Mouse (Mus musculus) kidney, embryonic 16.5 days (tissue): Measurements from ENCODE around the gene Rbms1. TPM values are rescaled to one million over a fixed set of nuclear protein-coding genes. Genes with fewer than 3 reads are reported as not detected.

Experiments
- ATAC-seq: fragments of 200-750 bp; cut with Nextera tagmentation; 2 replicates; pipeline ENCODE4 v1.8.0; 2017; ENCODE audit warnings: moderate TSS enrichment; ENCODE audit not compliant: low FRiP score, low TSS enrichment
- H3K27ac ChIP-seq: fragments of 300-500 bp; sonication (generic); 2 replicates; pipeline ENCODE4 v1.5.1; 2014; ENCODE audit warnings: low read length
- H3K27me3 ChIP-seq: fragments of 300-500 bp; sonication (generic); 2 replicates; pipeline ENCODE4 v1.6.1; 2014; ENCODE audit warnings: low read length, control low read depth, mixed read lengths; ENCODE audit not compliant: insufficient read depth
- H3K36me3 ChIP-seq: fragments of 300-500 bp; sonication (generic); 2 replicates; pipeline ENCODE4 v1.6.1; 2014; ENCODE audit warnings: low read length, control low read depth, mixed read lengths; ENCODE audit not compliant: insufficient read depth
- H3K4me1 ChIP-seq: fragments of 300-500 bp; sonication (generic); 2 replicates; pipeline ENCODE4 v1.6.1; 2014; ENCODE audit warnings: low read length, control low read depth, mixed read lengths; ENCODE audit not compliant: insufficient read depth
- H3K4me2 ChIP-seq: fragments of 300-500 bp; sonication (generic); replicated peaks from 2 replicates; pipeline ENCODE4 v1.6.1; 2014; ENCODE audit warnings: low read depth, low read length
- H3K4me3 ChIP-seq: fragments of 300-500 bp; sonication (generic); 2 replicates; pipeline ENCODE4 v1.5.1; 2014; ENCODE audit warnings: mild to moderate bottlenecking, low read length
- H3K9ac ChIP-seq: fragments of 300-500 bp; sonication (generic); replicated peaks from 2 replicates; pipeline ENCODE4 v1.6.1; 2014; ENCODE audit warnings: low read length
- H3K9me3 ChIP-seq: fragments of 300-500 bp; sonication (generic); 2 replicates; pipeline ENCODE4 v1.6.1; 2016; ENCODE audit warnings: low read length, control low read depth
- WGBS: fragments of 180-500 bp; shearing (Covaris S2); extraction: QIAGEN DNeasy Blood & Tissue Kit; methylation state at CpG from one replicate; pipeline ENCODE4 v1.1.7; 2014; 5-methylcytosine and 5-hydroxymethylcytosine counted together
- polyA plus RNA-seq: library from polyadenylated mRNA; unstranded; fragments of >200 nt; fragmentation: Nextera tagmentation; extraction: Ambion mirVana; gene quantifications from 2 replicates; pipeline ENCODE4 v1.2.1, GENCODE M21; 2015

The Rbms1 gene
- polyA plus RNA-seq, 1 experiment from 2014 or later = 130 TPM

GRCm38 (mm10) chr2:60870450-60870849 is 92.5 kb downstream of the Rbms1 start:
- no peak for ATAC-seq
- no peaks in the 10 kb centered on the region for H3K27me3 ChIP-seq

DNA sequence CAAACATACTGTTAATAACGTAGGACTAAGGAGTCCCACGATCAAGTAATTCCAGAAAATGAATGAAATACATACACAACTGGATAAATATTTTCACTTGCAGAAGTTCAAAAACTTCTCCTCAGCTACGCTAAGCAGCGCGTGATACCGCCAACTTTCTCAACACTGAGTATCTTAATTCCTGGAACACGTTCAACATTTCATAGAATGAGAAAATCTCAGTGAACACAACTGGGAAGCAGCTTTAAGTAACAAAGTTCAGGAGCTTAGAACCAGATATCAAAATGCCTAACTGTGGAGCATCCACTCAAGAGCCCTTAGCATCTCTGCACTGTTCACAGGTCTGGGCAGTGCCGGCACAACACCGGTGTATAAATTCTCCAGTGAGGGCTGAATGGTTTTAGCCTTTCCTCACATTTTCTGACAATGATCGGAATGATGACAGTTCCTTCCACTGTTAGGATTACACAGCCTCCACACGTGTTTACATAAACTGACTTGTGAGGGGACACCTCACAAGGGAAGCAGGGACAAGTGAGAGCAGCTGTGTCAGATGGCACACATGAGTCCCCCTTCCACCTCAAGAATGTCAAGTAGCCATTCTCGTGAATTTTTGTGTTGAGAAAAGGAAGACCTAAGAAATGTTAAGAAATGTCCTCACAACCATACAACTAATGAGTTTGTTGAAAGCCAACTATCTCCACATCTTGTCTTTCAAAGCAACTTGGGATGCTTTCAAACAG is 93.8 kb downstream of the Rbms1 start:
- Histone ChIP-seq H3K36me3 (no peaks in the 10 kb centered on the region), H3K4me2 (no peak overlapping the region), H3K9ac (no peak overlapping the region), H3K4me1 (peaks cover 67% of the 10 kb centered on the region), H3K9me3 (no peaks in the 10 kb centered on the region), H3K4me3 (no peak overlapping the region), H3K27ac (no peak overlapping the region), H3K27me3 (no peaks in the 10 kb centered on the region)
- WGBS = 74% methylated on average over 12 of the region's 12 CpGs
- no peak for ATAC-seq

More at GRCm38 (mm10) chr2:60870450-60870849, 92.5 kb downstream of the Rbms1 start:
- H3K27ac ChIP-seq = peak overlapping the region; percentile 49; the same call in 1 of the 2 replicates
- 50% methylated on average over 4 of the region's 4 CpGs for WGBS
- no peak overlapping the region for H3K4me3 ChIP-seq
- no peaks in the 10 kb centered on the region for H3K9me3 ChIP-seq
- H3K4me1 ChIP-seq = peaks cover 58% of the 10 kb centered on the region
- H3K36me3 ChIP-seq = no peaks in the 10 kb centered on the region
- no peak overlapping the region for H3K4me2 ChIP-seq
- H3K9ac ChIP-seq = no peak overlapping the region

- Histone ChIP-seq H3K4me3 (no peak overlapping the region), H3K4me2 (no peak overlapping the region), H3K27ac (no peak overlapping the region), H3K9me3 (no peaks in the 10 kb centered on the region), H3K9ac (no peak overlapping the region), H3K4me1 (peaks cover 68% of the 10 kb centered on the region), H3K27me3 (no peaks in the 10 kb centered on the region), H3K36me3 (no peaks in the 10 kb centered on the region)
- no peak for ATAC-seq
- WGBS = 66% methylated on average over 4 of the region's 4 CpGs
Observed at GRCm38 (mm10) chr2:60868060-60868662, 94.8 kb downstream of the Rbms1 start.

- Histone ChIP-seq H3K9ac (no peak overlapping the region), H3K4me1 (peaks cover 63% of the 10 kb centered on the region), H3K9me3 (no peaks in the 10 kb centered on the region), H3K36me3 (no peaks in the 10 kb centered on the region), H3K4me2 (no peak overlapping the region), H3K27ac (no peak overlapping the region), H3K4me3 (no peak overlapping the region), H3K27me3 (no peaks in the 10 kb centered on the region)
- WGBS = 87% methylated on average over 8 of the region's 8 CpGs
- ATAC-seq = no peak
Observed at GRCm38 (mm10) chr2:60867304-60867703, 95.7 kb downstream of the Rbms1 start.

GRCm38 (mm10) chr2:60865869-60866268 is 97.1 kb downstream of the Rbms1 start:
- ATAC-seq = no peak
- H3K27me3 ChIP-seq = no peaks in the 10 kb centered on the region
- WGBS = 24% methylated on average over 1 of the region's 1 CpGs

DNA sequence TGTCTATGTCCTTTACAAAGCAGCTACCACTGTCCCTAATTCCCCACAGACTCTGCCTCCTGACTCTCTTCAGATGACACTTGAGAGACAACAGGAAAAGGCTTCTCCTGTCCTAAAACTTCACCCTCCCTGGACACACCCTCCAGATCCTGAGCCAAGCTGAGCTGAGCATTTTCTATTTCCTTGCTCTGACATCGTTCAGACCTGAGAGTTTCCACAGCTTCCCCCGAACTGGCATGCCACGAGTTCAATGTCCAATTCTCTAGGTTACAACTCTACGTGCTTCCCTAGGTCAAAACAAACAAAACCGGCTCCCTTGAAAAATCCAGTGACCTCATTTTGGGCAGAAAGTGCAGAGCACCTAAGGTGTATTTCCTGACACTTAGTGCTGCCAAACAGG is 98.0 kb downstream of the Rbms1 start:
- Histone ChIP-seq H3K27ac (no peak overlapping the region), H3K9me3 (no peaks in the 10 kb centered on the region), H3K27me3 (no peaks in the 10 kb centered on the region), H3K4me3 (no peak overlapping the region), H3K36me3 (0 out of 2 replicates have a peak, but pooled peaks cover 6% of the 10 kb centered on the region), H3K9ac (no peak overlapping the region), H3K4me2 (no peak overlapping the region), H3K4me1 (peaks cover 44% of the 10 kb centered on the region; the same call in 1 of the 2 replicates)
- 19% methylated on average over 5 of the region's 5 CpGs for WGBS
- no peak for ATAC-seq

More at GRCm38 (mm10) chr2:60865869-60866268, 97.1 kb downstream of the Rbms1 start:
- no peak overlapping the region for H3K4me2 ChIP-seq
- H3K9me3 ChIP-seq = no peaks in the 10 kb centered on the region
- no peak overlapping the region for H3K27ac ChIP-seq
- 0 out of 2 replicates have a peak, but pooled peaks cover 6% of the 10 kb centered on the region for H3K36me3 ChIP-seq
- H3K4me1 ChIP-seq = peaks cover 51% of the 10 kb centered on the region
- H3K9ac ChIP-seq = no peak overlapping the region
- H3K4me3 ChIP-seq = no peak overlapping the region

- Histone ChIP-seq H3K27me3 (no peaks in the 10 kb centered on the region), H3K4me2 (no peak overlapping the region), H3K4me3 (no peak overlapping the region), H3K4me1 (peaks cover 40% of the 10 kb centered on the region; the same call in 1 of the 2 replicates), H3K9me3 (no peaks in the 10 kb centered on the region; the same call in 1 of the 2 replicates), H3K9ac (no peak overlapping the region), H3K27ac (no peak overlapping the region), H3K36me3 (peaks cover 6% of the 10 kb centered on the region)
- no peak for ATAC-seq
- 67% methylated on average over 5 of the region's 5 CpGs for WGBS
Observed at GRCm38 (mm10) chr2:60864256-60864795, 98.7 kb downstream of the Rbms1 start.

GRCm38 (mm10) chr2:60863827-60864226 is 99.2 kb downstream of the Rbms1 start:
- peaks cover 38% of the 10 kb centered on the region; the same call in 1 of the 2 replicates for H3K4me1 ChIP-seq
- H3K36me3 ChIP-seq = peaks cover 9% of the 10 kb centered on the region
- H3K9me3 ChIP-seq = no peaks in the 10 kb centered on the region; the same call in 1 of the 2 replicates
- WGBS = 84% methylated on average over 2 of the region's 2 CpGs
- no peaks in the 10 kb centered on the region for H3K27me3 ChIP-seq
- no peak overlapping the region for H3K27ac ChIP-seq
- no peak overlapping the region for H3K4me2 ChIP-seq
- H3K9ac ChIP-seq = no peak overlapping the region
- ATAC-seq = 0 out of 2 replicates have a peak, but pooled peaks have one; percentile 33
- H3K4me3 ChIP-seq = no peak overlapping the region

- Histone ChIP-seq H3K9me3 (no peaks in the 10 kb centered on the region; the same call in 1 of the 2 replicates), H3K4me3 (no peak overlapping the region), H3K36me3 (peaks cover 15% of the 10 kb centered on the region), H3K4me2 (no peak overlapping the region), H3K9ac (no peak overlapping the region), H3K4me1 (peaks cover 31% of the 10 kb centered on the region; the same call in 1 of the 2 replicates), H3K27me3 (no peaks in the 10 kb centered on the region), H3K27ac (no peak overlapping the region)
- WGBS = 95% methylated on average over 8 of the region's 8 CpGs
- no peak for ATAC-seq
Observed at GRCm38 (mm10) chr2:60862913-60863711, 99.9 kb downstream of the Rbms1 start.
